Mouse (Mus musculus): ENCODE measurements around the gene Gm49358.

DNA sequence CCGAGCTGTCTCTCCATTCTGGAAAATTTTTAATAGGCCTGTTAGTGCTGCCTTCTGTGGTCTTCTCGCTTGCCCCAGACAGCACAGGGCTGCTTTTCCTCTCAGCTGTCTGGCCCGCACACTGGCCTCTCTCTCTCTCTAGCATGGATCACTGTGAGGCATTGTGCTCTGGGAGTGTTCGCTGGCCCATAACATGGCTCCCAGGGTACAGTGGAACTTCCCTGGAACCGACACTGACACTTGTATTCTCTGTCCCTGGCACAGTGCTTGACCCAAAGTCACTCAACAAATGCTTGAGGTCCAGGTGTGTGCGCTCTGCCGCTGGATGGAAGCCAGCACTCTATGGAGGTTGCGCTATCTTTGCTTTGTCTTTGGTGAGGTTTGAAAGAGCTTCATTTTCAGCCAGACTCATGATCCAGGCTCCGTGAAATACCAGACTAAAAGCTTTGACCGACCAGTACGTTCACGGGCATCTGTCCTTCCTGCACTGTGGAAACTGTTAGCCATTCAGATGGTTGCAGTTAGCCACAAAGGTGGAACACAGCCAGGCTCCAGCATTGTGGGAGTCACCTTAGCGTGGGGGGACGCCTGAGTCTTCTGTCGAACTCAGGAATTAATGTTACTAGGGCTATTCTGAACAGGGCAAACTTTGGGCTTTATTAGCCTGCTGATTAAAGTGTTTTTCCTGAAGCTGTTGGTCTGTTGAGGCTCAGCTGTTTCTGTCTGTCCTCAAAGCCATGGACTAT lies 44.4 kb downstream of the Gm49358 start:
- TF ChIP-seq POLR2A (IDR thresholded peaks at IDR 0.05; ENCODE audit: low read depth, low read length) (no peak), CTCF (IDR thresholded peaks at IDR 0.05; ENCODE audit: borderline replicate concordance, insufficient read depth, low read length) (no peak)
